Mouse (Mus musculus) ES-Bruce4 (cell line): Measurements from ENCODE around the gene Arhgap28. TPM values are rescaled to one million over a fixed set of nuclear protein-coding genes. Genes with fewer than 3 reads are reported as not detected.

ENCODE experiments used
- H3K27ac ChIP-seq: 2 replicates; pipeline ENCODE4 v1.5.1; 2012; ENCODE audit warnings: low read length, inconsistent platforms; ENCODE audit not compliant: insufficient read depth
- H3K27me3 ChIP-seq: 2 replicates; pipeline ENCODE4 v1.6.1; 2012; ENCODE audit warnings: mild to moderate bottlenecking, low read length, inconsistent platforms; ENCODE audit not compliant: control insufficient read depth, poor library complexity, insufficient read depth, severe bottlenecking
- H3K36me3 ChIP-seq: 2 replicates; pipeline ENCODE4 v1.6.1; 2012; ENCODE audit warnings: inconsistent platforms, mild to moderate bottlenecking, low read length, moderate library complexity; ENCODE audit not compliant: control insufficient read depth, poor library complexity, insufficient read depth, severe bottlenecking
- H3K4me1 ChIP-seq: one replicate; pipeline ENCODE4 v1.8.1; 2011; ENCODE audit warnings: low read length; ENCODE audit not compliant: control insufficient read depth, insufficient read depth
- H3K4me3 ChIP-seq: 2 replicates; pipeline ENCODE4 v1.5.1; 2011; ENCODE audit warnings: low read depth, mild to moderate bottlenecking, low read length
- H3K9ac ChIP-seq: 2 replicates; pipeline ENCODE4 v1.6.1; 2012; ENCODE audit warnings: low read depth, mild to moderate bottlenecking, inconsistent platforms; ENCODE audit not compliant: poor library complexity, severe bottlenecking
- H3K9me3 ChIP-seq: replicated peaks from 2 replicates; pipeline ENCODE4 v1.6.1; 2012; ENCODE audit warnings: mild to moderate bottlenecking, low read length, inconsistent platforms; ENCODE audit not compliant: control insufficient read depth, poor library complexity, insufficient read depth, severe bottlenecking
- CTCF ChIP-seq: IDR thresholded peaks from one replicate; pipeline ENCODE4 v1.8.1; 2011; ENCODE audit warnings: low read depth, low read length
- EP300 ChIP-seq: IDR thresholded peaks from 2 replicates; pipeline ENCODE4 v1.6.1; 2011; ENCODE audit warnings: low read depth, low read length; ENCODE audit not compliant: insufficient read depth
- POLR2A ChIP-seq: IDR thresholded peaks from one replicate; pipeline ENCODE4 v1.8.1; 2011; ENCODE audit warnings: low read length; ENCODE audit not compliant: insufficient read depth
- polyA plus RNA-seq: library from polyadenylated mRNA; stranded (reverse); fragments of >200 nt; gene quantifications from 2 replicates; pipeline ENCODE4 v1.2.4, GENCODE M21; 2011; ENCODE audit warnings: low read depth; ENCODE audit not compliant: missing spikeins, insufficient read depth, insufficient read length

Arhgap28 gene
- polyA plus RNA-seq, 1 experiment: 15.5 TPM

DNA sequence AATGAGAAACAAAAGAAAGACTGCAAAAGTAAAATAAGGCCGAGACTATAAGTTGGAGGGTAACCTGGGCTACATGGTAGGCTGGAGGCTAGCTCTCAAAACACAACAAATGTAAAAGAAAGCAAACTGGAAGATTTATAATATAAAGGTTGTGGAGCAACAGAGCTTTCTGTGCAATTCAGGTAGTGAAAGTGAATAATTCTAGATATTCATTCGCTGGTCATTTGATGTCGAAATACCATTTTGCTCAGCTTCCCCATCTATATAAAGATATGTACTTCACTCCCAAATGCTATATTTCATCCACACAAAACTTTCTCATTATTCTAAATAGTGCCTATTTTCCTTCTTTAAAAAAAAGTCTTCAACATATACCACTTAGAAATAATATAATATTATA is 66.9 kb downstream of the Arhgap28 start:
- no peak overlapping the region for H3K27ac ChIP-seq
- H3K4me1 ChIP-seq: no peaks in the 10 kb centered on the region
- no peak overlapping the region for H3K4me3 ChIP-seq
- no peak for TF ChIP-seq EP300
- no peak for TF ChIP-seq POLR2A
- no peak for TF ChIP-seq CTCF
- no peaks in the 10 kb centered on the region for H3K27me3 ChIP-seq
- H3K36me3 ChIP-seq: no peaks in the 10 kb centered on the region
- no peaks in the 10 kb centered on the region for H3K9me3 ChIP-seq
- no peak overlapping the region for H3K9ac ChIP-seq

GRCm38 (mm10) chr17:67935556-67935955 is 68.4 kb downstream of the Arhgap28 start:
- Histone ChIP-seq H3K27me3 (no peaks in the 10 kb centered on the region), H3K9ac (no peak overlapping the region), H3K4me3 (no peak overlapping the region), H3K9me3 (no peaks in the 10 kb centered on the region), H3K4me1 (no peaks in the 10 kb centered on the region), H3K27ac (no peak overlapping the region), H3K36me3 (no peaks in the 10 kb centered on the region)
- TF ChIP-seq CTCF (no peak), EP300 (no peak), POLR2A (no peak)

DNA sequence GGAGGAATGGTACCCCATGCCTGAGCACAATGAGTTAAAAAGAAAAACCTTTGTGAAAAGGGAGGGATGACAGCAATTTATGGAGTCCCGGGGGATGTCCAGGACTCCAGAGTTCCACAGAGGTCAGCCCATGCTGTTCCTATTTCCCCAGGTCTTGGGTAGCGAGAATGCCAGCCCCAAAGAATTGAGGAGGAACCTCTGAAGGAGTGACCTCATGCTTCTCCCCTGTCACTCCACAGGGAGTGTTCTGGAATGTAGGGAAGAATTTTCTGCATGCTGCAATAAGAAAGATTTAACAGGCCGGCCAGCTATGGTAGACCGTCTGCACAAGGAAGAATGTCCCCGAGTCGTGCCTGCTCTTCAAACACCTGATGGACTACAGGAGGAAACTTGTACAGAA is 72.5 kb downstream of the Arhgap28 start:
- no peaks in the 10 kb centered on the region for H3K36me3 ChIP-seq
- no peaks in the 10 kb centered on the region for H3K27me3 ChIP-seq
- H3K4me3 ChIP-seq: no peak overlapping the region
- H3K4me1 ChIP-seq: no peaks in the 10 kb centered on the region
- H3K27ac ChIP-seq: no peak overlapping the region
- TF ChIP-seq POLR2A (no peak), CTCF (no peak), EP300 (no peak)
- H3K9ac ChIP-seq: no peak overlapping the region
- no peaks in the 10 kb centered on the region for H3K9me3 ChIP-seq

DNA sequence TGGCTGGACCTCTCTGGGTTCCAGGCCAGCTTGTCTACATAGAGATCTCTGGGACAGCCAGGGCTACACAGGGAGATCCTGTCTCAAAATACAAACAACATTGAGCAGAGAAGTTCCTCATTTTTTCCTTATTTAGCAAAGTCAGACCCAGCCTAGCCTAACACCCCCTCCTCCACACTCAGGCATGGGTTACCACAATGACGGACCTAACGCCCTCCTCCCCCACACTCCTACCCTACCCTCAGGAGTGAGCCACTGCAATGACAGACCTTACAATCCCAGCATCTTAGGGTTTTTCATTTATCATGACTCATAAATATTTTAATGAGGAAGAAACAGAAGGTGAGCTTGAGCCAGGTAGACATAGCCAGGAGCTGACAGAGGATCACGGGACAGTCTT is 73.0 kb downstream of the Arhgap28 start:
- Histone ChIP-seq H3K4me3 (no peak overlapping the region), H3K4me1 (no peaks in the 10 kb centered on the region), H3K27me3 (no peaks in the 10 kb centered on the region), H3K9me3 (no peaks in the 10 kb centered on the region), H3K9ac (no peak overlapping the region), H3K27ac (no peak overlapping the region), H3K36me3 (no peaks in the 10 kb centered on the region)
- no peak for TF ChIP-seq CTCF
- no peak for TF ChIP-seq EP300
- TF ChIP-seq POLR2A: no peak

DNA sequence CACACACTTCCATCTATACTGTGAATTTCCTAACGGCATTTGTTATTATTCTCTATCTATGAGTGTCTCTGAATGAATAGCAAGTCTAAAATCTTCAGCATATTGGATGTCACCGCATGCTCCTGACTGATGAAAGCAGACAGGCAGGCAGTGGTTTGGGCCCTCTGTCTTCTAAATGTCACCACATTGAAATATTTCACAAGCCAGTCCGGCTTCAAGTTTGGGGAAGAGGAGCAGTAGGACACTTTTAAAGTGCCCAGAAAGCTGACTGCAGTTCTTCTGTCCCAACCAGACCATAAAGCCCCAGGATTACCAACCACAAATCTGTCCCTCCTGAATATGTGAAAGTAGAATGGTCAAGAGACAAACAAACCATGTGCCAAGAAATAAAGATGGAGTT is 73.5 kb downstream of the Arhgap28 start:
- H3K27me3 ChIP-seq: no peaks in the 10 kb centered on the region
- no peak overlapping the region for H3K27ac ChIP-seq
- H3K9me3 ChIP-seq: no peaks in the 10 kb centered on the region
- H3K36me3 ChIP-seq: no peaks in the 10 kb centered on the region
- H3K9ac ChIP-seq: no peak overlapping the region
- no peaks in the 10 kb centered on the region for H3K4me1 ChIP-seq
- no peak overlapping the region for H3K4me3 ChIP-seq
- TF ChIP-seq CTCF (no peak), EP300 (no peak), POLR2A (no peak)

GRCm38 (mm10) chr17:67928280-67928679 is 75.6 kb downstream of the Arhgap28 start:
- Histone ChIP-seq H3K27ac (no peak overlapping the region), H3K9me3 (no peaks in the 10 kb centered on the region), H3K4me3 (no peak overlapping the region), H3K36me3 (no peaks in the 10 kb centered on the region), H3K4me1 (no peaks in the 10 kb centered on the region), H3K27me3 (no peaks in the 10 kb centered on the region), H3K9ac (no peak overlapping the region)
- no peak for TF ChIP-seq POLR2A
- TF ChIP-seq CTCF: no peak
- no peak for TF ChIP-seq EP300

DNA sequence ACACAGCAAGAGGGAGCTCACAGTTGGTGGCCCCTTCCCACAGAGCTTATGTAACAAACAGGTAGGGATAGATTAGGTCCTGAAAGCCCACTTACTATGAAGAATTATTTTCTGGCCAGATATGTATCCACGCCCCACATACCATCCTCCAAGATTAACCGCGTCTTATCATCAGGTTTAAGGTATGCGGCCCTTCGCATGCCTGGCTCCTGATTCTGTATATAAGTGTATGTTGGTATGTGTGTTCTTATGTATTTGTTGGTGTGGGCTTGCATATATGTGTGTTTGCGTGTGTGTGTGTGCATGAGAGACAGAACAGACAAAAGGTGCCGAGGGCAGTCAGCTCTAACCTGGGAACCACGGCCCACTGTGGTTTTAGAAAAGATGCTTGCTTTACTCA is 76.1 kb downstream of the Arhgap28 start:
- Histone ChIP-seq H3K4me3 (no peak overlapping the region), H3K9me3 (no peaks in the 10 kb centered on the region), H3K27me3 (no peaks in the 10 kb centered on the region), H3K27ac (no peak overlapping the region), H3K9ac (no peak overlapping the region), H3K4me1 (no peaks in the 10 kb centered on the region), H3K36me3 (no peaks in the 10 kb centered on the region)
- TF ChIP-seq POLR2A (no peak), CTCF (no peak), EP300 (no peak)
